Mouse (Mus musculus) ES-CJ7 (cell line): ENCODE data around the gene Iqcf3.
"Not testable (repeated sequence)": the region's sequence is repeated elsewhere in the genome, so short reads cannot be mapped to it uniquely, and the experiment has no call there.

Experiments
- DNase-seq: peaks from one replicate; pipeline ENCODE4 v3.0.0; 2011; ENCODE audit warnings: low read depth, low spot score

Iqcf3 gene

DNA sequence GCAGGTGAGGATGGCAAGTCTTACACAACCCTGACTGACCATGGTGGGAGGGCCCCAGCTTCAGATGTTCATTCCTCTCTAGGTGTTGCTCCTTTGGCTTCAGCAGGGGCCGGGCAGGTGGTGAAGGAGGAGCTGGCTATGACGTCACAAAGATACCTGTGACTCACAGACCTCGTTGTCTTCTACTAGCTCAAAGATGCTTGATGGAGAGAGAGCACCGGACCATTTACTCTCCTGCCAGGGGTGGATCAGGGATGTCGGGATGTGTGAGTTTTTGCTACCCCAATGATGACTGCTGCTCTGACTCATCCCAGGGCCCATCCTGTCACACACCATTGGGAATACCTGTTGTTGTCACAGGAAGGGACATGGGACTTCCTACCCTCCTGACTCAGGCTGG, at the start of gene Iqcf3:
Gene Iqcf3 (minus strand): TSS at position 101 of the 400 bp plus-strand sequence.
- DNase-seq = no peak

- no peak for DNase-seq
These were observed 49.3 kb upstream of the Iqcf3 start for GRCm38 (mm10) chr9:106610727-106611126.

GRCm38 (mm10) chr9:106600546-106600945, 39.1 kb upstream of the Iqcf3 start:
- DNase-seq = peak; percentile 76

- DNase-seq = peak; percentile 35
These were observed 37.0 kb upstream of the Iqcf3 start for GRCm38 (mm10) chr9:106598466-106598865.

DNA sequence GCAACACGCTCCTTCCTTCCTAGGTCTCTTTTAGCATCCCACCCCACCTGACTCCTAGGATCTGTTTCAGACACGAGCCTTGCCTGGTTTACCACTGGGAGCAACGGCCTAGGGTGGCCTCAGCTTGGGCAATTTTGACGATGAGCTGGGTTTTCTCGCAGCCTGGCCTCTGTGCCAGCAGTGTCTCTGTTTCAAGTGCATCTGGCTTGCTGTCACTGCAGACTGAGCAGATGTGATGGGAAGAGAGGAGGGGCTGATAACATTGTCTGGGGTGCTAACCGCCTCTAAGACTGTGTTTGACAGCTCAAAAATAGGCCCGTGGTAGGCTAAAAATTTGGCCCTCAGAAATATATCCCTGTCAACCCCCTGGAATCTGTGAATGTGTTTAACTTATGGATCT, 34.4 kb upstream of the Iqcf3 start:
- DNase-seq = no peak

GRCm38 (mm10) chr9:106595402-106595801, 34.0 kb upstream of the Iqcf3 start:
- not testable (repeated sequence) for DNase-seq

DNA sequence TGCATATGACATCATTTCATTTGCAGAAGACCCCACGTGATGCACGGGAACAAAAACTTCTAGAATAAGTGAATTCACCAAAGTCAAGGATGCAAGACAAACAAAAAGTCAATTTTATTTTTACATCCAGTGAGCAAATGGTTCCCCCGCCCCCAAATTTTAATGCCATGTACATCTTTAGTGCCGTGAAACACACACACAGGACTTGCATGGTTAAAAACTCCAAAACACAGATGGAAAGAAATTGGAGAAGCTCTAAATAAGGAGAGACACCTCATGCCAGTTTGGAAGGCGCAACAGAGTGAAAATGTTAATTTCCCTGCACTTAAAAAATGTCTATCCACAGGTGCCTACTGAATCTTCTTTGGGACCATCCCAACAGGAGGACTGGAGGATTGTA, 30.7 kb upstream of the Iqcf3 start:
- DNase-seq = no peak

- no peak for DNase-seq
These were observed 21.1 kb upstream of the Iqcf3 start for GRCm38 (mm10) chr9:106582552-106582951.

DNA sequence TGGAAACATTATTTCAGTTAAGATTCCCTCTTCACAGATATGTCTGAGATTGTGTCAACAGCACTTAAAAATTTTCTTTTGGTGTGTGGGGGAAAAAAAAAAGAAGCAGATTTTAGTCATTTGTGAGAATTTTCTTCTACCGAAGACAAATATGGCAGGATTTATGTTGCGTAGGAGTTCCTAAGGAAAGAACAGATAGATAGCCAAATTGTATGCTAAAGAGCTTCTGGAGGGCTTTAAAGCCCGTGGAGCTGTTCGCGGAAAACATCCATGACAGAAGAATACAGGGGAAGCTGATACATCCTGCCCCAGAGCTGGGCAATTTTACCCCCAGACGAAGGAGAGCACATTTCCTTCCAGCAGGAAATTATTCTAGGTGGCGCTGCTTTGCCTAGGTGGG, 18.6 kb upstream of the Iqcf3 start:
- DNase-seq = no peak

DNA sequence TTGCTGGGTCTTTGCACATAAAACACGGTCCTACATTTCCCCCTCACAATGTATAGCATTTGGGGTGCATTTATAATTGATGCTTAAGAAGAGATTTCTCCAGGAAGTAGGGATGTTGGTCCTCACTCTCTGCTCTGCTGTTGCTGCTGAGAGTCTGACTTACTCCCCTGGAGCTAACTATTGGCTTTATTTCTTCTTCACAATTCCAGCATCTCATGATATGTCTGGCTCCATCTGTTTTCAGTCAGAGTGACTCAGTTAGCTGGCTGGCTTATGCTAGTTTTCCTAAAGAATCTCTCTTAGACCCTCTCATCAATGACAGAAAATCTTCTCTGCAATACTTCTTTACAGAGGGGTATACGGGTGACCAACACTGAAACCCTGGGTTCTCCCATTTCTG, 14.7 kb upstream of the Iqcf3 start:
- no peak for DNase-seq

DNA sequence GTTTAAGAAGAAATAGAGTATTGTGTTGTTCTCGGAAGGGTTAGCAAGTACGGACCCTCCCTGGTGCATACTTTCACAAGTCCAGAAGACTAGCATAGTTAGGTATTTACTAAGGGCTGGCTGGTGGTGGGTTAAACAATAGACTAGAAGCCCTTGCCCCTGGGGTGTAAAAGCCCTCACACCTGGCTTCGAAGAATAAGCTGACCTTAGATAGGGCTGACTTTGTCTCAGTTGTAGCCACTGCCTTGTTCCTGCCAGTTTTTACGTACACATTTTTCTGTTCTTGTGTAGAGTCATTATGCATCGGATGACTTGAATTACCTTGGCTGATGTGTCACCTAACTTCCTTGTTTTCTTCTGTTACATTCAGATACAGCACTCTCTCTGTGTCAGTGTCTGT, 11.9 kb upstream of the Iqcf3 start:
- DNase-seq = peak; percentile 10

GRCm38 (mm10) chr9:106572186-106572585, 10.8 kb upstream of the Iqcf3 start:
- no peak for DNase-seq

DNA sequence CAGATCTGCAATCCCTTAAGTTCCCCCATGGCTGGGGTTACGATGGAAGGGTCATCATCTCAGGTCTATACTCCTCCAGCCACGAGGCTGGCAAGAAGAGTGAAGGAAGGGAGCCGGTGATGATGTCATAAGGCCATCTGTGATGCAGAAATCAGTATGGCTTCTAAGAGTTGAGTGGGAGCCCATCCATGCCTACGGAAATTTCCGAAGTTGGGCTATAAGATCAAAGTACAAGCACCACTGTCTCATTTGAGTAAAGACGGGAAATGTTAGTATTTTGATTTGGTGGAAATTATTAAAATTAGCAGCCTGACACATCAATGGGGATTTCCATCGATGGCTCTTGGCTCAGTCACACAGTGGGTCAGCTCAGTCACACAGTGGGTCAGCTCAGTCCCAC, 9.5 kb upstream of the Iqcf3 start, which contains the start of gene Iqcf4:
Gene Iqcf4 (minus strand): TSS at position 101 of the 400 bp plus-strand sequence.
- DNase-seq = no peak

DNA sequence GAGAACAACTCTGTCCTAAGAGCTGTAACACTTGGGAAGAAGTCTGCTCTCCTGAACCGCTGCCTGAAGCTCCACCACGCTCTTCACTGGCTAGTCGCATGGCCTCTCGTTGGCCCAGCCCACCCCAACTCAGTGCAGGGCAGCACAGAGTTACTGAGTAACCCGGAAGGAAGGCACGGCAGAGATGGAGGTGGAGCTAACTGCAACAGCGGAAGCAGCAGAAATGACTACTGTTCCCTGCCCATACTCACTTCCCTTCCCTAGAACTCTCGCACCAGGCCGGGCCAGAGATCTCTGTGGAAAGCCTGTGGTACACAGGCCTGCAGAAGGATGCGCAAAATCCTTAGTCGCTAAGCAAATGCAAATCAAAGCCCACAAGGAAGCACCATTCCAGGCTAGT, 5.0 kb upstream of the Iqcf3 start:
- DNase-seq = peak; percentile 52

DNA sequence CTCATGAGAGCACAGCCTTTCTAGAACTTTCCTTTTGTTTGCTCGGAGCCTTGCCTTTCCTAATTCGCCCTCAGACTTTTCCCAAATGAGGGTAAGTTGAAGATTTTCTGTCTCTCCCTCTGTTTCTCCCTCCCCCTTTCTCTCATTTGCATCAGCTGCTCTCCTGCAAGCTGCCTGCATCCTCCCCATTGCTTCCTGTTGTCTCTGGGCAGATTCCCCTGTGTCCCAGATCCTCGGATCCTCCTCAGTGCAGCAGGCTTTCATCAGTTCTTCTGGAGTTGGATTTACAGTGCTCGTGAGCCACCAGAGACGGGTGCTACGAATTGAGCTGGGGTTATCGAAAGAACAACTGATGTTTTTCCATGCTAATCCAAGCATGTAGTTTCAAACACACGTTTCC, 2.6 kb upstream of the Iqcf3 start:
- DNase-seq = no peak

DNA sequence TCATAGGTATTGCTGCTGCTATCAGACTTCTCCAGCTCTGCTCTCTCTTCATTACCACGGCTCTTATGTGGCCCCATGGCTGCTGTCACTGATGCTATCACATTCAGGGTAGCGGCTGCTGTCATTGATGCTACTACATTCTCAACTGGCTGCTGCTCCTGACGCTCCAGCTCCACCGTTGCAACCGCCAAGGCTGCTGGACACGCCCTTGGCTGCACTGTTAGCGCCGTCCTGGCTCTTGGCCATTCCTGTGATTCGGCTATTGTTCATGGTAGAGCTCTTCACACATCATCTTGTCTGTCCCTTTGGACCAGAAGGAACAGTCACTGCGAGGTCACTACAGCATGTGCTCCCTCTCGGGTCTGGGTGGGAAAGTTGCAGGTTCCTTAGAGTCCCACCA, 860 bp upstream of the Iqcf3 start:
- no peak for DNase-seq

DNA sequence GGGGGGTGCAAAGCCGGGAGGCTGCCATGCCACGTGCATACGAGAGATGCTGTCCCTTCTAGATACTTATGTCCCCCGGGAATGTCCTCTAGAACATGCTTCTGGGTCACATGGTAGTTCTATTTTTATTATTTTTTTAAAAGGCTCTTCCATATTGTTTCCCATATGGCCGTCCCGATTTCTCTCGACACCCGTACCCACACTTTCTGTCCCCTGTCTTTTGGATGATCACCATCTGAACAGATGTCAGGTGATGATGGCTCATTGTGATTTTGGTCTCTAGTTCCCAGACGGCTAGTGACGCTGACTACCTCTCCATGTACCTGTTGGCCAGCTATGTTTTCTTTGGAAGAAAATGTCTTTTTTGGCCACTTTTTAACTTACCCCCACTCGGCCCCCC, 26.5 kb downstream of the Iqcf3 start:
- no peak for DNase-seq

DNA sequence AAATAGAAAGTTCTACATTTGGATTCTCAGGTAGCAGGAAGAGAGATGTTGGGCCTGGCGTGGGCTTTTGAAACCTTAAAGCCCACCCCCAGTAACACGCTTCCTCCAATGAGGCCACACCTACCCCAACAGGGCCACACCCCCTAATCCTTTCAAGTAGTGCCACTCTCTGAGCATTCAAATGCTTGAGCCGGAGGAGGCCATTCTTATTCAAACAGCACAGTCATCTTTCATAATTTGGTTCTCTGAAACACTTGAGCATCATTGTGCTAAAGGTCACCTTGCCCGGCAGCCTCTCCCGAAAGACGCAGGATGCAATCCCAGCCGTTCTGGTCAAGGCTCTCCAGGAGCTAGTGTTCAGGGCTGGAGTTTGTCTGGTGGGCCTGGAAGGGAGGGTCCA, 27.1 kb downstream of the Iqcf3 start:
- DNase-seq = peak; percentile 58

DNA sequence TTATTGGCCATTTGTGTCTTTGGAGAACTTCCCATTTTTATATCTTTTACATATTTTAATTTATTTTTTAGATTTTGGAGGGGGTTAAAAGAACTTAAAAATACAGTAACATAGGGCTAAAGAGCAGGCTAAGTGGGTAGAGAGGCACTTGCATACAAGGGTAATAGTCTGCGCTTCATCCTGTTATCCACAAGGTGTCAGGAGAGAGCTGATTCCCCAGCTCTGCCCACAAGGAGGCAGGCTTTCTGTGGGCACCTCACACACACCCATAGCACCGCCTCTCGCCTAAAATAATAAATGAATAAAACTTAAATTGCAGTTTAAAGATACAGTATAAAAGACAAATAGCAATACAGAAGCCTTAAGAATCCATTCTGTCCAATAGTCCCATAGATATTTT, 29.6 kb downstream of the Iqcf3 start:
- DNase-seq = peak; percentile 79

- no peak for DNase-seq
These were observed 41.5 kb downstream of the Iqcf3 start for GRCm38 (mm10) chr9:106519909-106520308.

- no peak for DNase-seq
These were observed 42.0 kb downstream of the Iqcf3 start for GRCm38 (mm10) chr9:106519433-106519832.

- no peak for DNase-seq
These were observed 47.2 kb downstream of the Iqcf3 start, which contains the start of gene Iqcf5 for GRCm38 (mm10) chr9:106514273-106514672. Gene Iqcf5 (plus strand): TSS chr9:106514573.

DNA sequence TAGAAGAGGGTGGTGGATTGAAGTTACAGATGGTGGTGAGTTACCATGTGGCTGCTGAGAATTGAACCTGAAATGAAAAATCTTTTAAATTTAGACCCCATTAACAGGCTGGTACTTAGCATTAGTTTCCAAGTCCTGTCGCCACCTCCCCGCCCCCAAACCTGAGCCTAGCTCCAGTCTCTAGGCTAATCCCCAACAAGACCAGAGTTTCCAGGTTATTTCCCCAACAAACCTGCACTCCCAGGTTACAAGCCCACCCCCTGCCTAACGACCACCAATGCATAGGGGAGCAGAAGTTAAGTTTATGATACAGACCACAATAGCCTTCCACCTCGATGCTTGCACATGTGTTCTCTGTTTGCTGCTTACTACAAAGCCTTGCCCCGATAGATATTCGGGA, 47.9 kb downstream of the Iqcf3 start:
- DNase-seq = no peak

- DNase-seq = no peak
These were observed 48.5 kb downstream of the Iqcf3 start for GRCm38 (mm10) chr9:106512729-106513450.
